In the genomic region with DNA sequence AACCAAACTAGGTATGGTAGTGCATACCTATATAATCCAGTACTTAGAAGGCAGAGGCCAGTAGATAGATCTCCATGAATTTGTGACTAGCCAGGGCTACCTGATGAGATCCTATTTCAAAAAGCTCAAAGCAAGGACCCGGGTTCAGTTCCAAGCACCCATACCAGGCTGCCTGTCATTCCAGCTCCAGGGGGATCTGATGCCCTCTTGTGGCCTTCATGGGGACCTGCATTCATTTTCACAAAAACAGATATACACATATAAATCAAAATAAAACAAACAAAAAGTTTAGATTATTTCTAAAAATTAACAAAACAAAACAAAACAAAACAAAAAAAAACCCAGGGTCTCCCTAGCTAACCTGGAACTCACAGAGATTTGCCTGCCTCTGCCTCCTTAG, we compare ENCODE assay signal across 15 mouse cellular contexts. TPM values are rescaled to one million over a fixed set of nuclear protein-coding genes. Genes with fewer than 3 reads are reported as not detected.
DNase-seq lines count a peak whose midpoint lies in the region; ATAC-seq and TF ChIP-seq lines count a peak whose summit lies in the region.
"Had no signal": no experiment of that assay in that cellular context is flagged by ENCODE, and none has a peak within 500 bp of the region (broad histone marks: within the 10 kb centered on the region; RNA-seq: fewer than 3 reads in every experiment).

No protein-coding gene starts in this region.

- H3K36me3 ChIP-seq in hindbrain, postnatal 0 days (ENCODE audit: insufficient read depth, low read length), result no peaks in the 10 kb centered on the region
- H3K36me3 ChIP-seq in hindbrain, embryonic 12.5 days, result peaks cover 2% of the 10 kb centered on the region; the same call in 1 of the 2 replicates
- H3K36me3 ChIP-seq in lung, embryonic 14.5 days (ENCODE audit: insufficient read depth), result no peaks in the 10 kb centered on the region
- H3K36me3 ChIP-seq in small intestine, adult 2 months (ENCODE audit: control insufficient read depth, insufficient read depth, low read length), result 0 out of 2 replicates have a peak, but pooled peaks cover 3% of the 10 kb centered on the region
- H3K36me3 ChIP-seq: heart, embryonic 15.5 days; hindbrain, embryonic 15.5 days; limb, embryonic 10.5 days; midbrain, embryonic 10.5 days had no signal

- no peak for ATAC-seq in hindbrain, postnatal 0 days
- no peak for ATAC-seq in hindbrain, embryonic 12.5 days (ENCODE audit: low FRiP score)
- no peak for ATAC-seq in lung, embryonic 14.5 days (ENCODE audit: insufficient read depth)
- no peak for ATAC-seq in activated CD4-positive, CD25-positive, alpha-beta regulatory T cell, adult 4 months
- ATAC-seq: forebrain, postnatal 0 days had no signal

- no peak overlapping the region for H3K27ac ChIP-seq in hindbrain, postnatal 0 days
- no peak overlapping the region for H3K27ac ChIP-seq in hindbrain, embryonic 12.5 days
- no peak overlapping the region for H3K27ac ChIP-seq in lung, embryonic 14.5 days (ENCODE audit: low read depth)
- H3K27ac ChIP-seq in small intestine, adult 2 months (ENCODE audit: insufficient read depth, low read depth, low read length), result no peak overlapping the region
- H3K27ac ChIP-seq: heart, embryonic 15.5 days; hindbrain, embryonic 15.5 days; limb, embryonic 10.5 days; midbrain, embryonic 10.5 days had no signal

- H3K9me3 ChIP-seq in hindbrain, postnatal 0 days (ENCODE audit: low read length), result no peaks in the 10 kb centered on the region
- H3K9me3 ChIP-seq in hindbrain, embryonic 12.5 days (replicated peaks), result 0 out of 2 replicates have a peak, but pooled peaks cover 2% of the 10 kb centered on the region
- no peaks in the 10 kb centered on the region for H3K9me3 ChIP-seq in lung, embryonic 14.5 days (ENCODE audit: low read depth, low read length)
- H3K9me3 ChIP-seq: heart, embryonic 15.5 days; hindbrain, embryonic 15.5 days; limb, embryonic 10.5 days had no signal

- no peak overlapping the region for H3K9ac ChIP-seq in hindbrain, postnatal 0 days (replicated peaks; ENCODE audit: low read length)
- no peak overlapping the region for H3K9ac ChIP-seq in hindbrain, embryonic 12.5 days
- H3K9ac ChIP-seq in lung, embryonic 14.5 days, result no peak overlapping the region
- H3K9ac ChIP-seq: forebrain, postnatal 0 days; heart, embryonic 15.5 days; hindbrain, embryonic 15.5 days had no signal

- H3K27me3 ChIP-seq in hindbrain, postnatal 0 days (ENCODE audit: insufficient read depth, low read length), result no peaks in the 10 kb centered on the region
- H3K27me3 ChIP-seq in hindbrain, embryonic 12.5 days, result no peaks in the 10 kb centered on the region
- H3K27me3 ChIP-seq in lung, embryonic 14.5 days (ENCODE audit: insufficient read depth, low read length), result no peaks in the 10 kb centered on the region
- no peaks in the 10 kb centered on the region for H3K27me3 ChIP-seq in small intestine, adult 2 months (ENCODE audit: control insufficient read depth, insufficient read depth, low read length)
- H3K27me3 ChIP-seq: heart, embryonic 15.5 days; hindbrain, embryonic 15.5 days had no signal

- 0 out of 2 replicates have a peak, but pooled peaks have one; percentile 12 for TF ChIP-seq CTCF in hindbrain, postnatal 0 days (IDR thresholded peaks at IDR 0.05; ENCODE audit: low read depth)
- TF ChIP-seq CTCF in lung, embryonic 14.5 days (IDR thresholded peaks at IDR 0.05; ENCODE audit: low read depth), result peak; percentile 24
- peak; percentile 45; the same call in 1 of the 2 replicates for TF ChIP-seq CTCF in small intestine, adult 2 months (IDR thresholded peaks at IDR 0.05; ENCODE audit: extremely low read depth, insufficient read length, insufficient replicate concordance, low read depth, low read length)

- no peak overlapping the region for H3K4me3 ChIP-seq in hindbrain, postnatal 0 days (ENCODE audit: low read length)
- H3K4me3 ChIP-seq in hindbrain, embryonic 12.5 days, result no peak overlapping the region
- no peak overlapping the region for H3K4me3 ChIP-seq in lung, embryonic 14.5 days (ENCODE audit: low read depth, low read length)
- no peak overlapping the region for H3K4me3 ChIP-seq in small intestine, adult 2 months (ENCODE audit: low read depth, low read length)
- H3K4me3 ChIP-seq: heart, embryonic 15.5 days; hindbrain, embryonic 15.5 days; limb, embryonic 10.5 days; midbrain, embryonic 10.5 days; myocyte had no signal

- 100% methylated on average over 1 of the region's 1 CpGs for WGBS in hindbrain, postnatal 0 days
- WGBS in hindbrain, embryonic 12.5 days, result 91% methylated on average over 1 of the region's 1 CpGs
- 90% methylated on average over 1 of the region's 1 CpGs for WGBS in lung, embryonic 14.5 days
- WGBS in small intestine, adult 2 months, result 95% methylated on average over 1 of the region's 1 CpGs

- H3K4me1 ChIP-seq in hindbrain, postnatal 0 days (ENCODE audit: insufficient read depth, low read length), result no peaks in the 10 kb centered on the region
- H3K4me1 ChIP-seq in hindbrain, embryonic 12.5 days, result peaks cover 9% of the 10 kb centered on the region
- no peaks in the 10 kb centered on the region for H3K4me1 ChIP-seq in lung, embryonic 14.5 days (ENCODE audit: insufficient read depth)
- H3K4me1 ChIP-seq in small intestine, adult 2 months (ENCODE audit: control insufficient read depth, insufficient read depth, insufficient read length, low read length), result no peaks in the 10 kb centered on the region
- H3K4me1 ChIP-seq: heart, embryonic 15.5 days; hindbrain, embryonic 15.5 days had no signal

- no peak for TF ChIP-seq POLR2A in small intestine, adult 2 months (IDR thresholded peaks at IDR 0.05; ENCODE audit: low read depth, low read length)

- DNase-seq in hindbrain, postnatal 0 days (ENCODE audit: low spot score), result no peak
- no peak for DNase-seq in lung, embryonic 14.5 days
- no peak for DNase-seq in lung, adult 18-20 months
- peak; percentile 24 for DNase-seq in NIH3T3 (ENCODE audit: low read depth)
- no peak for DNase-seq in T-cell, adult 2 months (ENCODE audit: low spot score)
- DNase-seq: cerebellum, adult 18-20 months; forebrain, postnatal 0 days had no signal

- no peak overlapping the region for H3K4me2 ChIP-seq in hindbrain, postnatal 0 days (ENCODE audit: low read depth, low read length)
- no peak overlapping the region for H3K4me2 ChIP-seq in hindbrain, embryonic 12.5 days (replicated peaks)
- H3K4me2 ChIP-seq in lung, embryonic 14.5 days, result no peak overlapping the region
- H3K4me2 ChIP-seq: heart, embryonic 15.5 days; hindbrain, embryonic 15.5 days had no signal

RNA-seq across cellular contexts. Expression of a gene that starts 20.9 kb away (rescaled TPM):
- 40.0 and 43.2 TPM in 2 replicates for total RNA-seq in hindbrain, postnatal 0 days (2014; rRNA removed)
- 21.4 and 22.7 TPM in 2 replicates for polyA plus RNA-seq in hindbrain, postnatal 0 days (2015; fragmentation: Nextera tagmentation; extraction: Ambion mirVana)
- 32.1 and 32.4 TPM in 2 replicates for polyA plus RNA-seq in hindbrain, embryonic 12.5 days (2016; fragmentation: Nextera tagmentation; extraction: Ambion mirVana)
- 35.6 and 41.4 TPM in 2 replicates for polyA plus RNA-seq in lung, embryonic 14.5 days (2014; fragmentation: Nextera tagmentation; extraction: Ambion mirVana)
- polyA plus RNA-seq in small intestine, adult 2 months (2012; rRNA removed), result 8.5 and 11.6 TPM in 2 replicates
- polyA plus RNA-seq in activated CD4-positive, CD25-positive, alpha-beta regulatory T cell, adult 4 months (2017; shearing (Covaris generic)), result 10 to 100 TPM; 23.7 to 29.3 TPM

RNA-seq across cellular contexts. Expression of a gene that starts 20.9 kb away (rescaled TPM):
- 4.8 and 12.5 TPM in 2 replicates for total RNA-seq in hindbrain, postnatal 0 days (2014; rRNA removed)
- 5.6 and 6.6 TPM in 2 replicates for polyA plus RNA-seq in hindbrain, postnatal 0 days (2015; fragmentation: Nextera tagmentation; extraction: Ambion mirVana)
- polyA plus RNA-seq in hindbrain, embryonic 12.5 days (2016; fragmentation: Nextera tagmentation; extraction: Ambion mirVana), result 11.5 and 15.1 TPM in 2 replicates
- 14.7 and 16.8 TPM in 2 replicates for polyA plus RNA-seq in lung, embryonic 14.5 days (2014; fragmentation: Nextera tagmentation; extraction: Ambion mirVana)
- polyA plus RNA-seq in small intestine, adult 2 months (2012; rRNA removed), result 2.2 and 3.4 TPM in 2 replicates
- polyA plus RNA-seq in activated CD4-positive, CD25-positive, alpha-beta regulatory T cell, adult 4 months (2017; shearing (Covaris generic)), result 10 to 100 TPM in 1 of 2 experiments, 1 to 10 TPM in 1; 9.2 to 15.0 TPM

RNA-seq across cellular contexts. Expression of a gene that starts 34.9 kb away (rescaled TPM):
- 4.1 and 4.9 TPM in 2 replicates for total RNA-seq in hindbrain, postnatal 0 days (2014; rRNA removed)
- 1.6 and 2.0 TPM in 2 replicates for polyA plus RNA-seq in hindbrain, postnatal 0 days (2015; fragmentation: Nextera tagmentation; extraction: Ambion mirVana)
- 1.5 and 1.7 TPM in 2 replicates for polyA plus RNA-seq in hindbrain, embryonic 12.5 days (2016; fragmentation: Nextera tagmentation; extraction: Ambion mirVana)
- polyA plus RNA-seq in lung, embryonic 14.5 days (2014; fragmentation: Nextera tagmentation; extraction: Ambion mirVana), result 0.71 and 0.91 TPM in 2 replicates
- 4.3 and 7.3 TPM in 2 replicates for polyA plus RNA-seq in small intestine, adult 2 months (2012; rRNA removed)
- polyA plus RNA-seq in activated CD4-positive, CD25-positive, alpha-beta regulatory T cell, adult 4 months (2017; shearing (Covaris generic)), result under 1 TPM; 0.70 to 0.85 TPM
